Mouse (Mus musculus) natural killer cell, adult 2 months (primary cell): Measurements from ENCODE around the gene Alkbh3.

Experiments
- DNase-seq, 2 experiments: peaks; one replicate each; pipeline ENCODE4 v3.0.0; 2022; ENCODE audit warnings: low spot score in 2 of 2

Alkbh3 gene

GRCm38 (mm10) chr2:94010335-94011291 is at the start of gene Alkbh3:
Alkbh3 (minus strand) TSS chr2:94010807.
- peak; percentile 85 to 91 for DNase-seq

- no peak for DNase-seq
Observed at GRCm38 (mm10) chr2:94059459-94059858, 48.9 kb upstream of the Alkbh3 start.

GRCm38 (mm10) chr2:94054813-94055212 is 44.2 kb upstream of the Alkbh3 start:
- DNase-seq: no peak

GRCm38 (mm10) chr2:94051952-94052351 is 41.3 kb upstream of the Alkbh3 start:
- DNase-seq: no peak

GRCm38 (mm10) chr2:94050901-94051300 is 40.3 kb upstream of the Alkbh3 start:
- no peak for DNase-seq

GRCm38 (mm10) chr2:94049471-94050176 is 39.0 kb upstream of the Alkbh3 start:
- DNase-seq: no peak

GRCm38 (mm10) chr2:94048733-94049470 is 38.3 kb upstream of the Alkbh3 start:
- DNase-seq: no peak

- DNase-seq: no peak
Observed at GRCm38 (mm10) chr2:94048271-94048670, 37.7 kb upstream of the Alkbh3 start.

GRCm38 (mm10) chr2:94045411-94046090 is 34.9 kb upstream of the Alkbh3 start:
- no peak for DNase-seq

- no peak for DNase-seq
Observed at GRCm38 (mm10) chr2:94044174-94044573, 33.6 kb upstream of the Alkbh3 start.

- no peak for DNase-seq
Observed at GRCm38 (mm10) chr2:94043662-94044061, 33.1 kb upstream of the Alkbh3 start.

GRCm38 (mm10) chr2:94042461-94042860 is 31.9 kb upstream of the Alkbh3 start:
- DNase-seq: no peak

- DNase-seq: no peak
Observed at GRCm38 (mm10) chr2:94040391-94041125, 30.0 kb upstream of the Alkbh3 start.

- DNase-seq: peak; percentile 7 to 34
Observed at GRCm38 (mm10) chr2:94035428-94036331, 25.1 kb upstream of the Alkbh3 start.

- no peak for DNase-seq
Observed at GRCm38 (mm10) chr2:94030602-94031001, 20.0 kb upstream of the Alkbh3 start.

GRCm38 (mm10) chr2:94024637-94025036 is 14.0 kb upstream of the Alkbh3 start:
- no peak for DNase-seq

GRCm38 (mm10) chr2:94002331-94002730 is 8.3 kb downstream of the Alkbh3 start:
- peak; percentile 65 to 74 for DNase-seq

- no peak for DNase-seq
Observed at GRCm38 (mm10) chr2:94001918-94002317, 8.7 kb downstream of the Alkbh3 start.

GRCm38 (mm10) chr2:94001411-94001810 is 9.2 kb downstream of the Alkbh3 start:
- no peak for DNase-seq

- no peak for DNase-seq
Observed at GRCm38 (mm10) chr2:93996254-93996653, 14.4 kb downstream of the Alkbh3 start, which contains the start of gene Gm27027. Gm27027 (minus strand) TSS chr2:93996354.
